Mouse (Mus musculus) liver, embryonic 14.5 days (tissue): Measurements from ENCODE around the gene Dlx1.

Source experiments
- CTCF ChIP-seq: IDR thresholded peaks from 2 replicates; pipeline ENCODE4 v1.5.1; 2016; ENCODE audit warnings: antibody characterized with exemption, low read depth, control low read depth
- EP300 ChIP-seq: IDR thresholded peaks from 2 replicates; pipeline ENCODE4 v1.6.1; 2016; ENCODE audit warnings: antibody characterized with exemption, low read depth

GRCm38 (mm10) chr2:71541418-71542226, 13.7 kb downstream of the Dlx1 start:
- no peak for TF ChIP-seq CTCF
- no peak for TF ChIP-seq EP300
